Mouse (Mus musculus): ENCODE results near the gene Defb29. TPM values are rescaled to one million over a fixed set of nuclear protein-coding genes. Genes with fewer than 3 reads are reported as not detected.
A peak's percentile ranks its signal among the peaks of the same experiment; 100 is the strongest.

The Defb29 gene
- not detected for total RNA-seq (2022)

GRCm38 (mm10) chr2:152539944-152540710 lies at the start of gene Defb29:
Gene Defb29 (minus strand): TSS chr2:152540098.
- no peak for DNase-seq (ENCODE audit: low spot score in 2 of 2)

GRCm38 (mm10) chr2:152589021-152589420 lies 49.1 kb upstream of the Defb29 start:
- no peak for DNase-seq (ENCODE audit: low spot score in 2 of 2)

- no peak for DNase-seq (ENCODE audit: low spot score in 2 of 2)
These were observed 48.6 kb upstream of the Defb29 start for GRCm38 (mm10) chr2:152588450-152588849.

DNA sequence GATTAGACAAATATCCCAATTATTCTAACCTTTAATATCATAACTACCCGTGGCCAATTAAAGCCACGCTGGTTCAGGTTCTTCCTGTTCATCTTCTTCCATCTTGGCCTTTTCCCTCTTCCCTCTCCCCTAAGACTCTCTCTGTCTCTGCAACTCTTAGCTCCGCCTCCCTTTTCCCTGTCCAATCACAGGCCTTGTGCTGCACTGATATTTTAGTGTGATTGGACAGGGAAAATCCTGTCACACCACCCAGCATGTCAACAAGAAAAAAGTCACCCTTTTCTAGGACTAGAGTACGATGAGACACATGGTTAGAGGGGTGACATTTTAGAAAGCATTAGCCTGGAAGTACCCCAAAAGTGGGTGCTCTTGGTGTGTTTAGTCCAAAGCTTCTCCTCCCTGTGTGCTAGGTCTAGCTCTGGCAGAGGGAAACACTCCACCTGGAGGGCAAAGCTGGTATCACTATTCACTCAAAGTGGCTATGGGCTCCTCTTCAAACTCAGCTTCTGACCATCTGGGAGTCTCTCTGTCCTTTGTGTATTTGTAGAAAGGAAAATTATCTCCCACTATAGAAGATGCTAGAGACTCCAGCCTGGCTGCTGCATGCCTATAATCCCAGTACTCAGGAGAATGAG lies 47.1 kb upstream of the Defb29 start:
- peak in 1 of 2 experiments; percentile 12 for DNase-seq (ENCODE audit: low spot score in 2 of 2)

DNA sequence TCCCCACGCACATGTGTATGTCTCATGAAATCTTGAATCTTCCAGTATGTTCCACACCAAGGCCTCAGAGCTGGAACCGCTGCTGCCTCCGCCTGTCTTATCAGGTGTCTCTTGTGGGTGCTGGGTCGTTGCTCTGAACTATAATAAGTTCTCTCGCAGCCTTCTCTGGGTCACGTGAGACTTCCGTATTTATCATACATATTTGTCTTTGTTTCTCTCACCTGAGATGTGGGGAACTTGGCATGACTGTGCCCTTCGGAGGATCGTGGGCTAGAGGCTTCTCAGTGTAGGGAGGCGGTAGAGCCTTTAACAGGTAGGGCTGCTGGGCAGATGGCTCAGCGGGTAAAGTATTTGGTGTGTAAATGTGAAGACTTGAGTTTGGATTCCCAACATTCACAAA lies 40.7 kb upstream of the Defb29 start:
- no peak for DNase-seq (ENCODE audit: low spot score in 2 of 2)

- no peak for DNase-seq (ENCODE audit: low spot score in 2 of 2)
These were observed 40.2 kb upstream of the Defb29 start, which contains the start of gene Defb19 for GRCm38 (mm10) chr2:152580107-152580506. Gene Defb19 (minus strand): TSS chr2:152580312.

DNA sequence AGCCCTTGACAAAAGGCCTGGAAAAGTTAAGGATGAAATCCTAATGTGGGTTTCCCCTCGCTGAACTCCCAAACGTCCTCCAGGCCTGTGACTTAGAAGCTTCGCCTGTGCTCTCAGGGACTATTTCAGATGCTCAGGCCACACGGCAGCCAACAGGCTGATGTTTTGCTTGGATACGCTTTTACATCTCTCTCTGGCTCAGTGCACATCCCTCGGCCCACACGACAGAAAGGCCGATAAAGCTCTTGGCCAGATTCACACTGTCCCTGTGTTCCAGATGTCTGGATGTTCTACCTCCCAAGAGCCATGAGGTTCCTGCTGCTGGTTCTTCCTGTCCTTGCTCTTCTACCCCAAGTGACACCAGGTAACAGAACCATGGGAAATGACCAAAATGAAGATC lies 33.6 kb upstream of the Defb29 start:
- DNase-seq (ENCODE audit: low spot score in 2 of 2) = no peak

DNA sequence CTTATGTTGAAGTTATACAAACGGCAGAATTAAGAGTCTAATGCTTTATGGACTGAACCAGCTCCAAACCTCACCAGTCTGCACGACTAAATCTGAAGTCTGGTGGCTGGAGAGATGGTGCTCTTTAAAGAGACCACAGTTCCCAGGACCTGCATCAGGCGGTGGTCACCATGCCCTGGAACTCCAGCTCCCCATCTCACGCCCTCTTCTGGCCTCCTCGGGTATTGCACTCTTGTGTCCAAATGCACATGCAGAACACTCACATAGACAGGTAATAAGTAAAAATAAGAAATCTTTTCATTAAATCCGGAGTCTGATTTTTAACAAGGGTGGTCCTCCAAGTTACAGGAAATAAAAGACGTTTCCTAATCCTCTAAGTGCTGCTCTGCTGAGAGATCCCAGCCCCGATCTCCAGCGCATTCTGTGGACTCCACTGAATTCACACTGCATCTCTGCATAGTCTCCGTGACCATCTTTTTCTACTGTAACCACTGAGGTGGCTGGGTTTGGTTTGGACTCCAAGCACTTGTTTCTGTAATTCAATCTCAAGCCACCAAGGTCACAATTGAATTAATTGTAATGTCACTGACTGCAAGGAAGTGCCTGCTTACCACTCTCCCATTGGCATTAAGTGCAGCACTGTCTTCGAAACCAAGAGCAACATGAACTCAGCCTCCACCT lies 32.4 kb upstream of the Defb29 start, which contains the start of gene Defb21:
Gene Defb21 (plus strand): TSS at position 631 of the 681 bp plus-strand sequence.
- no peak for DNase-seq (ENCODE audit: low spot score in 2 of 2)

DNA sequence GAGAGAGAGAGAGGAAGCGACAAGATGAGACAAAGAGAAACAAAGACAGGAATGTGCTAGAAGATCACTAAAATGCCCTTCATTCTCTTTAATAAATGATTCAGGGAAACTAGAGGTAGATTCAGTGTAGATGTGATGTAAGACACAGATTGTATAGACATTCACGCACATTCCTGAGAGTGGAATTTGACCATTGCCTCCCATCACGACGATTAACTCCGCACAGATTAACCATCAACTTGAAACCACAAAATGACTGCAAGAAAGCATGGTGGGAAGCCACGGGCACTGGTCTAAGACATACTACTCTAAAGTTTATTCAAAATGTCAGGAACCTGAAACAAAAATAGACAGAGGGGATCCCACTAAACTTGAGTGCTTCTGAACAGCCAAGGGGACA lies 30.4 kb upstream of the Defb29 start:
- no peak for DNase-seq (ENCODE audit: low spot score in 2 of 2)

GRCm38 (mm10) chr2:152569881-152570280 lies 30.0 kb upstream of the Defb29 start:
- DNase-seq (ENCODE audit: low spot score in 2 of 2) = no peak

DNA sequence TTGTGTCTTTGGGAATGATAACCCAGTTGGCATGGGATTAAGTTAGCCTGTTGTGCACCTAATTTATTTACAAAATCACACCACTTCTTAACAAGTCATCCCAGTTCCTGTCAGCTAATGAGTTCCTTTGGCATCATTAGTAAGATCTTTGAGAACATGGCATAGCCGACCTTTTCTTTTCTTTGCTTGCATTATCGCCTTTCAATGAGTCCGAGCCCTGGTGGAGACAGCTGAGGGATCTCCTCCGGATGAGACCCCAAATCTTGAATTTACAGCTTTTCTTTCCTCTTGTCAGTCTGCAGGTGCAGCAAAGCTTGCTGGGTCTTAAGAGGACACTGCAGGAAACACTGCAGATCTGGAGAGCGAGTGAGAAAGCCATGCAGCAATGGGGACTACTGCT lies 29.1 kb upstream of the Defb29 start, which contains the start of gene Gm17416:
Gene Gm17416 (plus strand): TSS at position 301 of the 400 bp plus-strand sequence.
- no peak for DNase-seq (ENCODE audit: low spot score in 2 of 2)

DNA sequence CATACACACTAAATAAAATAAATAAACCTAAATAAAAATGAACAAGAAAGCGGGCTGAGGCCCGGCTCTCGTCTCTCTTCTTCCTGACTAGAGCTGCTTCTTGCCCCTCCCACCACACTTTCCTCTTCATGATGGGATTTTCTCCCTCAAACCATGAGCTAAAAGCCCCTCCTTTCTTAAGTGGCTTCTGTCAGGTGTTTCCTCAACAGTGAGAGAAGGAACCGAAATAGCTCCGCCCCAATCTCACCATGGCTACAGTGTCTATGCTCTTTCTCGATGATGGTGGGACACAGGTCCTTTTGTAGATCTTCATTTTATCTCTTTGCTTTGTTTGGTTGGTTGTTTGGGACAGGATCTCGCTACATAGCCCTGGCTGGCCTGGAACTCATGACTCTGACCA lies 16.8 kb upstream of the Defb29 start:
- no peak for DNase-seq (ENCODE audit: low spot score in 2 of 2)

- DNase-seq (ENCODE audit: low spot score in 2 of 2) = peak; percentile 22 to 54
These were observed 14.0 kb upstream of the Defb29 start for GRCm38 (mm10) chr2:152553774-152554423.

GRCm38 (mm10) chr2:152548124-152548523 lies 8.2 kb upstream of the Defb29 start:
- DNase-seq (ENCODE audit: low spot score in 2 of 2) = no peak

DNA sequence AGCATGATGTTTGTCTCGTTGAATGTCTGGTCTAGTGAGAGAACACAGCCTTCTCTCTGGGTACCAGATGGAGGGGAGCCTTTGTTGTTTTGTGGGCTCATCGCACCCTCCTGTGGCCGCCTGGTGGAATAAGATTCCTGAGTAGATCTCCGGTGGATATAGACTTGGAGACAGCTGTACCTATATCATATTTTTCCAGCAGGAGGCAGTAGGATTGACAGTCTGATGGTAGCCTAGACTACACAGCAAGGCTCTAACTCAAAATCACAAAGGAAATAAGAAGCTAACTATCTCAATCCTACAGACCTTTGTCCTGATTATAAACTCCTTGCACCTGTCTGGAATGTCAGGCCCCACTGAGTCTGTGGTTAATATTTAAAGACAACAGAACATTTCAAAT lies 4.8 kb upstream of the Defb29 start:
- peak; percentile 66 to 74 for DNase-seq (ENCODE audit: low spot score in 2 of 2)

GRCm38 (mm10) chr2:152543478-152543877 lies 3.6 kb upstream of the Defb29 start:
- DNase-seq (ENCODE audit: low spot score in 2 of 2) = no peak

DNA sequence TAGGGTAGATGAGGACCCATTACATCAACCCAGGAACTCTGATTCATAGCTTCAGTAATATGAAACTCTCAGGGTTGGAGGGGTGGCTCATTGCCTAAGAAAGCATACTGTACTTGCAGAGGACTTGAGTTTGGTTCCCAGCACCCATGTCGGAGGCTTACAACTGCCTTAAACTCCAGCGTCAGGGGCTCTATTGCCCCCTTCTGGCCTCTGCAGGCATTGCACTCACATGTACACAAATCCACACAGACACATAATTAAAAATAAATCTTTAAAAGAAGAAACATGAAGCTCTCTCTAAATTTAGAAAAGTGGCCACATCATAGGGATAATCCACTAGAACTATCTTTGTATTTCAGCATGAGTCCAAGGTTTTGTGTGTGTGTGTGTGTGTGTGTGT lies 3.0 kb upstream of the Defb29 start:
- DNase-seq (ENCODE audit: low spot score in 2 of 2) = no peak

- no peak for DNase-seq (ENCODE audit: low spot score in 2 of 2)
These were observed 2.1 kb upstream of the Defb29 start for GRCm38 (mm10) chr2:152541979-152542378.

DNA sequence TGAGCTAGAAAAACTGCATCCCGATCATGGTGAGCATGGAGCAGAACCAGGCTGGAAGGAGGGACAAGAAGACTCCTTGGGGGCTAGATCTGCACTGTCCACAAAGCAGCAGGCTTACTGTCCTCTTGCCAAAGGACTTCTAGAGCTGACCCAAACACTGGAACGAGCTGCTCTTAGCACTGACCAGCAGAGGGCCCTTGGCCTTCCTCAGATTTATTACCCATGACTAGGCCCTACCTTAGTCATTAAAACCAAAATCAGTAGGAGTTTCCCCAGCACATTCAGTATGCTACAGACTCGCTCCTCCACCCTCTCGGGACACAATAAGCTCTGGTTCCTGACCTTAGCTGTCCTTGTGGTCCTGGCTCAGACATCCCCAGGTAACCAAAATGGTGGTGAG lies 21.9 kb downstream of the Defb29 start, which contains the start of gene Defb28:
Gene Defb28 (plus strand): TSS at position 275 of the 400 bp plus-strand sequence.
- DNase-seq (ENCODE audit: low spot score in 2 of 2) = no peak

DNA sequence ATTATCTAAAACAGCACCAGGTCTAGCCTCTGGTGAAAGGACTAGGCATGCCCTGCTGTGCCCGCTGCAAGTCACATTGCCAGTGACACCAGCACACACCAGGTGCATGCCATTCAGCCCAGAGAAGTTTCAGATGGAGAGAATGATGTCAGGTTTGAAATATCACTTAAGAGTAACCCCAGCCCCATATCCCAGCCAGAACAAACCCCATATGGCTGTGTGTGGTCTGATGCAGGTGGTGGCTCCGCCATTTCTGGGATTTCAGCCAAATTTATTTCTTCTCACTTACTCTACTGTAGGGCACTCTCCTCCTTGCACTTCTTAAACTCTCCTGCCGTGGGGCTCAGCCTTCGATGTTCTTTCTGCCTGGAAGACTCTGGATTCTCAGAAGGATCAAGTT lies 23.8 kb downstream of the Defb29 start:
- no peak for DNase-seq (ENCODE audit: low spot score in 2 of 2)

DNA sequence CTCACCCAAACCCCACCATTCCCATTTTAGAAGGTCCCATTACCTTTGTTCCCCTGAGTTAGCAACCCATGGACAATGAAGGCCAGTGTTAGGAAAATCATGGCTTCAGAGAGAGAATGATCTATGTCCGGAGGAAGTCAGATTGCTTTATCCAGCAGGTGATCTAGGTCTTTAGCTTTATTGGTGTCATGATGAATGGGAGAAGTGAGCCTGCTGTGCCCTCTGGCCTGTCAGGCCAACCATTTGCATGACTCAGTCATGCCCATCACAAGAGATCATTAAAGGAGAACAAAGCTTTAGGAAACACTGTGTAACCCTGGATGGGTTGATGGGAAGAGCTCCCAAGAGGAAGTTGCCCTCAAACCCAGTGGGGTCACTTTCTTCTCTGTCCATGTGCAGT lies 28.3 kb downstream of the Defb29 start, which contains the start of gene Defb26:
Gene Defb26 (minus strand): TSS at position 101 of the 400 bp plus-strand sequence.
- no peak for DNase-seq (ENCODE audit: low spot score in 2 of 2)
